Mouse (Mus musculus) adrenal gland, adult (tissue): ENCODE measurements around the gene Ctxn1.

Source experiments
- DNase-seq, 2 experiments: peaks; one replicate each; pipeline ENCODE4 v3.0.0; 2022 to 2023; ENCODE audit warnings: low spot score in 1 of 2; ENCODE audit not compliant: inconsistent age in 2 of 2

The Ctxn1 gene

DNA sequence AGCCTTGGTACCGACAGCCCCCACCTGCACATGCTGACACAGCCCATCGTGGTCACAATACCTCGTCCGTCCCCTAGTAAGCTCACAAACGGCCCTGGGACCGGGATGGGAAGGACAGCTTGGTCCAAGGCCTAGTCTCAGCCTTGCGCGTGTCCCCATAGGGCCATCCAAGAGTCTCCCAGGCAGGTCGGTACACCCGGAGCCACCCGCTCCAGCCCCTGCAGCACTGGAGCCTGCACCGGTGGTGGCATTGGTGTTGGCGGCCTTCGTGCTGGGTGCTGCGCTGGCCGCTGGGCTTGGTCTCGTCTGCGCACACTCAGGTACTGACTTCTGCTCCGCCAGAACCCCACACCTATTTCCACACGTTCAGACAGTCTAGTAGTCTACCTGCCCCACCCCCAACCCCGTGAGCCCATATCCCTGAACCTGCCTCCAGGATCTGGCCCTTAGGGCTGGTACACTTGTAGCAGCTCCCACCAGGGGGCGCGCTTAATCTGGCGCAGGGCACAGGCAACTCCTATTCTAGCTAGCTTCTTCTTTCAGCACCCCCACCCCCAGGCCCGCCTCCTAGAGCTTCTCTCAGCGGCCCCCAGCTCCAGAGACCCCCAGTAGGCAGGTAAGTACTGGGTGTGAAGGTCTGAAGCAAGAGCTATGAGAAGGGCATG lies 8.6 kb downstream of the Ctxn1 start:
- DNase-seq = peak; percentile 87 to 95

- DNase-seq = peak; percentile 68 to 88
These were observed 9.9 kb downstream of the Ctxn1 start for GRCm38 (mm10) chr8:4249213-4249612.

- peak; percentile 57 to 73 for DNase-seq
These were observed 11.0 kb downstream of the Ctxn1 start, which contains the start of gene Tgfbr3l for GRCm38 (mm10) chr8:4247951-4248540. Tgfbr3l (plus strand) TSS chr8:4248214.

DNA sequence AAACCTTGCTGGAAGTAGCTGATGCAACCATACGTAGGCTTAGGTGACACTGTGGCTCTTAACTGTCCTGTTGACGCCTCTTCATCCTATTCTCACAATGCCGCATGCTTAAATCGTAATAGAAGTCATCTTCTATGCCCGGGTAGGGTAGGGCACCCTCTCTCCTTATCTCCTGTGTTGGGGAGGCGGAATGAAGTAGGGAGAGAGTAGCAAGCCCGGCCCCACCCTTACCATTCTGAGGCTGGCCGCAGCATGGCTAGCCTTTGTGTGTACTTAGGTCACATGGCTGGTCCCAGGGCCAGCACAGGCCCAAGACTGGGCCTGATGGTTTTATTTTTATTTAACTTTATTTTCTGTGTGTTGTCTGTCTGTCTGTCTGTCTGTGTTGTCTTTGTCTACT lies 11.8 kb downstream of the Ctxn1 start:
- peak in 1 of 2 experiments; percentile 52 for DNase-seq

DNA sequence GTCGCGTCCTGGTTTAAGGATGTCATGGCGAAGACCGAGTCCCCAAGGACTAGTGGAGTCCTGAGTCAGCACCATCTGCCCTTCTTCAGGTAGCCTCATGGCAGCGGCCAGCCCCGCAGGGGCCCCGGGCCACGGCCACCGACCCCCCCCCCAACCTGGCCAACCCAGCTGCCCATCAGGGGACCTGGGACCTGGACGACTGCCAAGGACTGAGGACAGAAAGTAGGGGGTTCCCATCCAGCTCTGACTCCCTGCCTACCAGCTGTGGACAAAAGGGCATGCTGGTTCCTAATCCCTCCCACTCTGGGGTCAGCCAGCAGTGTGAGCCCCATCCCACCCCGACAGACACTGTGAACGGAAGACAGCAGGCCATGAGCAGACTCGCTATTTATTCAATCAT lies 13.3 kb downstream of the Ctxn1 start:
- peak in 1 of 2 experiments; percentile 35 for DNase-seq

DNA sequence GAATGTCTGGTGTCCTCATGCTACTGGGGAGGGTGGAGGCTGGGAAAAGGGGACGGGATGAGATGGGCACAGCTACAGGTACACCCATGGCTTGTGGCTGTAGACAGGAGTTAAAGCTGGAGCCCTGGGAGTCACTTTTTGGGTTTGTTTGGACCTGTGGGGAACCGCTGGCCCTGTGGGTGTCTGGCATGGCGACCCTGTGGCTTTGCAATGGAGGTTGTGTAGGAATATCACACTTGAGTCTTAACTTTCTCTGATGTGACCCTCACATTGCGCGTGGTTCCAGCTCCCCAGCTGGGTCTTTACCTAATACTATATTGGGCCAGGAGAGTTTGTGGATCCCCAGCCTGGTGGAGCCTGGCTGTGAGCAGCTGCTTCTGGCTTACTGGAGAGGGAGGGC lies 14.0 kb downstream of the Ctxn1 start:
- DNase-seq = no peak

DNA sequence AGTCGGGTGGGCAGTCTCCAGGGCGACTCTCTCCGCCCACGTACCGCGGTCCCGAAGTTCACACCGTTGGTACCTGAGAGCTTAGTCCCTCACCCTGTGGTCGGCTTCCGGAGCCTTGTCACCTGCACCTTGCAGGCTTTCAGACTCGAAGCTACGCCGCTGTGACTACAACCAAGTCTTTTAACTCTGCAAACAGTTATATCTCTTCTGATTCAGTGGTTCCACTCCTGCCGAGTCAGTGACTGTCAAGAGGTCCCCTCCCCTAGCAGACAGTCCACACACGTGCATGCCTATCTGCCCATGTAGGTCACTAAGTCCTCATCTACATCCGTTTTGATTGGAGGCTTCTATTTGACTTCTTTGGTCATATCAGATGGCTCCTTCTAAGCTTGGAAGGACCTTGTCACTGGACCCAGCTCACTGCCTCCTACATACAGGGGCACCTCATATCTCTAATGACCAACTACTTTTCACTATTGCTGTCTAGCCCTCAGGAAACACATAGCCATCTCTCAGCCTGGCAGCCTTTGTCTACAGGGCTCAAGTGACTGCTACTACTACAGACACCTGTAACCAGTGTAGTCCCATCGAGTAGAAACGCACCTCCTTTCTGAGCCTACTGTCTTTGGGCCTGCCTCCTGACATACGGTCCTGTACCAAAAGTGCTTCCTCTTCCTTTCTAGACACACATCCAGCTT lies 19.7 kb downstream of the Ctxn1 start:
- DNase-seq = no peak

- DNase-seq = peak; percentile 100
These were observed 20.5 kb downstream of the Ctxn1 start, which contains the start of the genes Map2k7 and Gm49320 for GRCm38 (mm10) chr8:4238434-4239192. Map2k7 (plus strand) TSS chr8:4238740. Gm49320 (plus strand) TSS chr8:4238865.

- DNase-seq = peak; percentile 80 to 95
These were observed 21.1 kb downstream of the Ctxn1 start for GRCm38 (mm10) chr8:4237814-4238433.

GRCm38 (mm10) chr8:4230612-4231351 lies 28.3 kb downstream of the Ctxn1 start:
- peak; percentile 18 to 67 for DNase-seq

- DNase-seq = peak; percentile 29 to 66
These were observed 29.3 kb downstream of the Ctxn1 start for GRCm38 (mm10) chr8:4229784-4230183.

GRCm38 (mm10) chr8:4227919-4228318 lies 31.2 kb downstream of the Ctxn1 start:
- peak in 1 of 2 experiments; percentile 56 for DNase-seq

DNA sequence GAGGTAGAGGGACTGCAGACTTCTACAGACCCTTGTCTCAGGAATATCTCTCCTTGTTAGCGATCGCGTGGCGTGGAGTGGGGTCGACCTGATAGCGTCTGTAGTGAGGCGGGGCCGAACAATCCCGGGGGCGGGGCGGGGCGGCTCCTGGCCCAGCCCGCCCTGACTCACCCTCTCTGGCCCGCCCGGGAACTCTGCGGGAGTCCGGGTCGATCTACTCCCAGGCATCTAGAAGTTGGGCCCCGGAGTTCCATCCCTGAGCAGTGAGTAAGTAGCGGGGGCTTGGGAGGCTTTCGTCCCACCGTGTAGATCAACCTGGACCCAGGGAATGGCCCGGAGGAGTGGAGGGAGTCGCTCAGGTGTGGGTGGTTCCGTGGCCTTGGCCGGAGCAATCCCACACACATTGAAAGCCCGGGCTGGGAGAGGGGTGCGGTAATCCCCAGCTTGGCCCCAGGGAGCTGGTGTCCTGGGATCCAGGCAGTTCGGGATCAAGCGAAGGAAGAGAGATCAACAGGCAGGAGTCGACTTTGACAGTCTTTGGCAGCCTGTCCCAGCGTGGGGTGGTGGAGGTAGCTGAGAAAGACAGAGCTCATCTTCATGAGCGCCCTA lies 32.2 kb downstream of the Ctxn1 start, which contains the start of gene Lrrc8e:
Gene Lrrc8e, plus strand, starts transcription at position 89 of the 609 bp plus-strand sequence.
- DNase-seq = peak; percentile 85 to 93

- DNase-seq = no peak
These were observed 32.8 kb downstream of the Ctxn1 start for GRCm38 (mm10) chr8:4226323-4226722.

GRCm38 (mm10) chr8:4222059-4222458 lies 37.0 kb downstream of the Ctxn1 start:
- DNase-seq = no peak

DNA sequence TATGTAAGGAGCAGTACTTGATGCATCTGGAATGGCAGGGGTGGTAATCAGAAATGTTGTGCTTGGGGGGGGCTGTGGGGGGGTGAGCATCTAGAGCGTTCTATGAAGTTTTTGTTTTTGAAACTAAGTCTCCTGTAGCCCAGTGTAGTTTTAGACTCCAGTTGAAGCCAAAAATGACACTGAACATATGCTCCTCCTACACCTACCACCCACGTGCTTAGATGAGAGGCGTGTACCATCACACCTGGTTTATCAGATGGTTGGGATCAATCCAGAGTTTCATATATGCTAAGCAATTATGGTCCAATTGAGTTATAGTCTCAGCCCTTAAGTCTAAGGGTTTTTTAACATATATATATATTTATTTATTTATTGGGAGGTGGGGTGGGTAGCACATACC lies 39.5 kb downstream of the Ctxn1 start:
- no peak for DNase-seq

GRCm38 (mm10) chr8:4216791-4217621 lies 42.1 kb downstream of the Ctxn1 start, which contains the start of gene Prr36:
Prr36 (minus strand) TSS chr8:4217459.
- DNase-seq = peak; percentile 55 to 83

DNA sequence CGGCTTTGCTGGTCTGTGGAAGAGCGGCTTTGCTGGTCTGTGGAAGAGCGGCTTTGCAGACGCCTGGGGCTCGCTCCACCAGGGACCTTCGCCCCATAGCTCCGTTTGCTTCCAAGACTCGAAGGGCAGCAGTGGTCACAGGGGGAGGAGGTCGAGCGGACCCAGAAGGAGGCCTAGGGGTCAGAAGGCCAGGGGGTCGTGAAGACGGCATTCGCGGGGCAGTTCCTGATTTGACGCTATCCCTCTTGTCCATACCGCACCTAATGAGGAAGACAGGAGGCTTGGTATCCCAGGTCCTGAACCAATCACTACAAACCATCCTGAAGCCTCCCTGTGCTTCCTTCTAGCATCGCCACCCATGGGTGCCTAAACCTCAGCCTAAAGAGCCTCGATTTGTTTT lies 42.8 kb downstream of the Ctxn1 start:
- peak in 1 of 2 experiments; percentile 63 for DNase-seq
